Mouse (Mus musculus) embryonic facial prominence, embryonic 11.5 days (tissue): ENCODE measurements around the gene Glg1. TPM values are rescaled to one million over a fixed set of nuclear protein-coding genes. Genes with fewer than 3 reads are reported as not detected.
A peak's percentile ranks its signal among the peaks of the same experiment; 100 is the strongest.
"Not testable (repeated sequence)": the region's sequence is repeated elsewhere in the genome, so short reads cannot be mapped to it uniquely, and the experiment has no call there.

ENCODE experiments used
- ATAC-seq: fragments of 200-750 bp; cut with Nextera tagmentation; replicated peaks from 2 replicates; pipeline ENCODE4 v1.8.0; 2017; ENCODE audit warnings: low read depth; ENCODE audit not compliant: insufficient number of reproducible peaks, low FRiP score, low TSS enrichment
- DNase-seq: peaks from one replicate; pipeline ENCODE4 v3.0.0-alpha.2; 2015; ENCODE audit warnings: low spot score
- H3K27ac ChIP-seq: fragments of 300-500 bp; sonication (generic); replicated peaks from 2 replicates; pipeline ENCODE4 v1.5.1; 2014; ENCODE audit warnings: mild to moderate bottlenecking, low read depth, low read length, control low read depth
- H3K27me3 ChIP-seq: fragments of 300-500 bp; sonication (generic); 2 replicates; pipeline ENCODE4 v1.6.1; 2014; ENCODE audit warnings: mild to moderate bottlenecking, low read length, moderate library complexity, mixed read lengths; ENCODE audit not compliant: control insufficient read depth, insufficient read depth
- H3K36me3 ChIP-seq: fragments of 300-500 bp; sonication (generic); replicated peaks from 2 replicates; pipeline ENCODE4 v1.6.1; 2014; ENCODE audit warnings: low read depth, mild to moderate bottlenecking, low read length, moderate library complexity, mixed read lengths; ENCODE audit not compliant: control insufficient read depth, insufficient read depth
- H3K4me1 ChIP-seq: fragments of 300-500 bp; sonication (generic); 2 replicates; pipeline ENCODE4 v1.6.1; 2014; ENCODE audit warnings: low read length, mixed read lengths; ENCODE audit not compliant: control insufficient read depth, insufficient read depth
- H3K4me2 ChIP-seq: fragments of 300-500 bp; sonication (generic); 2 replicates; pipeline ENCODE4 v1.6.1; 2014; ENCODE audit warnings: low read depth, mild to moderate bottlenecking, control low read depth, low read length, moderate library complexity
- H3K4me3 ChIP-seq: fragments of 300-500 bp; sonication (generic); 2 replicates; pipeline ENCODE4 v1.5.1; 2014; ENCODE audit warnings: low read depth, low read length, control low read depth
- H3K9ac ChIP-seq: fragments of 300-500 bp; sonication (generic); replicated peaks from 2 replicates; pipeline ENCODE4 v1.6.1; 2014; ENCODE audit warnings: mild to moderate bottlenecking, control low read depth, low read length
- H3K9me3 ChIP-seq: fragments of 300-500 bp; sonication (generic); replicated peaks from 2 replicates; pipeline ENCODE4 v1.6.1; 2016; ENCODE audit warnings: mild to moderate bottlenecking, low read length, inconsistent platforms, mixed read lengths; ENCODE audit not compliant: control insufficient read depth
- WGBS: fragments of 180-500 bp; shearing (Covaris S2); extraction: QIAGEN DNeasy Blood & Tissue Kit; methylation state at CpG from one replicate; pipeline ENCODE4 v1.1.7; 2014; 5-methylcytosine and 5-hydroxymethylcytosine counted together
- polyA plus RNA-seq: library from polyadenylated mRNA; unstranded; fragments of >200 nt; fragmentation: Nextera tagmentation; extraction: Ambion mirVana; gene quantifications from 2 replicates; pipeline ENCODE4 v1.2.1, GENCODE M21; 2014

Gene Glg1
- polyA plus RNA-seq, 1 experiment from 2014 or later = 75.6 TPM

GRCm38 (mm10) chr8:111299363-111299820 lies 40.4 kb upstream of the Glg1 start:
- Histone ChIP-seq H3K36me3 (peaks cover 4% of the 10 kb centered on the region), H3K4me1 (no peaks in the 10 kb centered on the region), H3K9me3 (no peaks in the 10 kb centered on the region), H3K27me3 (no peaks in the 10 kb centered on the region), H3K27ac (peak overlapping the region; percentile 87), H3K4me2 (peak overlapping the region; percentile 57), H3K4me3 (peak overlapping the region; percentile 91), H3K9ac (peak overlapping the region; percentile 95)
- peak; percentile 58 for DNase-seq
- WGBS = under 1% methylated on average over 28 of the region's 28 CpGs
- no peak for ATAC-seq

GRCm38 (mm10) chr8:111298011-111298410 lies 39.0 kb upstream of the Glg1 start:
- Histone ChIP-seq H3K4me3 (no peak overlapping the region), H3K4me2 (no peak overlapping the region), H3K36me3 (peaks cover 4% of the 10 kb centered on the region), H3K9ac (no peak overlapping the region), H3K9me3 (no peaks in the 10 kb centered on the region), H3K27ac (no peak overlapping the region), H3K27me3 (no peaks in the 10 kb centered on the region), H3K4me1 (no peaks in the 10 kb centered on the region)
- no peak for ATAC-seq
- 84% methylated on average over 1 of the region's 1 CpGs for WGBS
- no peak for DNase-seq

- Histone ChIP-seq H3K4me3 (no peak overlapping the region), H3K27me3 (no peaks in the 10 kb centered on the region), H3K9ac (no peak overlapping the region), H3K27ac (no peak overlapping the region), H3K9me3 (no peaks in the 10 kb centered on the region), H3K4me2 (no peak overlapping the region), H3K36me3 (peaks cover 4% of the 10 kb centered on the region), H3K4me1 (no peaks in the 10 kb centered on the region)
- 96% methylated on average over 7 of the region's 7 CpGs for WGBS
- no peak for DNase-seq
- ATAC-seq = no peak
Measured at GRCm38 (mm10) chr8:111291733-111292132, 32.7 kb upstream of the Glg1 start.

- no peaks in the 10 kb centered on the region for H3K9me3 ChIP-seq
- DNase-seq = no peak
- H3K27me3 ChIP-seq = no peaks in the 10 kb centered on the region
- no peak overlapping the region for H3K9ac ChIP-seq
- 96% methylated on average over 7 of the region's 7 CpGs for WGBS
- H3K36me3 ChIP-seq = peaks cover 9% of the 10 kb centered on the region
- H3K4me3 ChIP-seq = no peak overlapping the region
- H3K4me1 ChIP-seq = no peaks in the 10 kb centered on the region
- no peak overlapping the region for H3K4me2 ChIP-seq
- no peak overlapping the region for H3K27ac ChIP-seq
- ATAC-seq = no peak
Measured at GRCm38 (mm10) chr8:111290586-111290985, 31.6 kb upstream of the Glg1 start.

GRCm38 (mm10) chr8:111285603-111286002 lies 26.6 kb upstream of the Glg1 start:
- Histone ChIP-seq H3K27ac (no peak overlapping the region), H3K36me3 (peaks cover 14% of the 10 kb centered on the region), H3K9me3 (no peaks in the 10 kb centered on the region), H3K4me1 (no peaks in the 10 kb centered on the region), H3K27me3 (no peaks in the 10 kb centered on the region), H3K4me3 (no peak overlapping the region), H3K4me2 (no peak overlapping the region), H3K9ac (no peak overlapping the region)
- no peak for DNase-seq
- ATAC-seq = no peak
- 91% methylated on average over 4 of the region's 4 CpGs for WGBS

- H3K27ac ChIP-seq = no peak overlapping the region
- 91% methylated on average over 3 of the region's 3 CpGs for WGBS
Measured at GRCm38 (mm10) chr8:111282093-111282492, 23.1 kb upstream of the Glg1 start.

GRCm38 (mm10) chr8:111268277-111268676 lies 9.3 kb upstream of the Glg1 start:
- no peak overlapping the region for H3K27ac ChIP-seq
- no peak overlapping the region for H3K4me3 ChIP-seq
- no peak for ATAC-seq
- no peak for DNase-seq
- no peaks in the 10 kb centered on the region for H3K4me1 ChIP-seq
- H3K27me3 ChIP-seq = no peaks in the 10 kb centered on the region
- WGBS = 65% methylated on average over 2 of the region's 2 CpGs
- H3K4me2 ChIP-seq = no peak overlapping the region
- H3K36me3 ChIP-seq = no peaks in the 10 kb centered on the region; the same call in 1 of the 2 replicates
- H3K9me3 ChIP-seq = no peaks in the 10 kb centered on the region
- no peak overlapping the region for H3K9ac ChIP-seq

More at GRCm38 (mm10) chr8:111282093-111282492, 23.1 kb upstream of the Glg1 start:
- H3K27me3 ChIP-seq = no peaks in the 10 kb centered on the region
- H3K9ac ChIP-seq = no peak overlapping the region
- H3K4me2 ChIP-seq = no peak overlapping the region
- no peaks in the 10 kb centered on the region for H3K4me1 ChIP-seq
- DNase-seq (peak; percentile 14), ATAC-seq (no peak)
- H3K9me3 ChIP-seq = no peaks in the 10 kb centered on the region
- H3K4me3 ChIP-seq = no peak overlapping the region
- H3K36me3 ChIP-seq = peaks cover 19% of the 10 kb centered on the region

- H3K27me3 ChIP-seq, H3K4me1 ChIP-seq, H3K9ac ChIP-seq, H3K9me3 ChIP-seq, H3K4me3 ChIP-seq, H3K36me3 ChIP-seq, ATAC-seq, H3K27ac ChIP-seq, DNase-seq, H3K4me2 ChIP-seq: not testable (repeated sequence)
- 71% methylated on average over 7 of the region's 7 CpGs for WGBS
Measured at GRCm38 (mm10) chr8:111266161-111266560, 7.1 kb upstream of the Glg1 start.
